Mouse (Mus musculus) heart, postnatal 10 days (tissue): ENCODE results near the gene Wdhd1. TPM values are rescaled to one million over a fixed set of nuclear protein-coding genes. Genes with fewer than 3 reads are reported as not detected.
A peak's percentile ranks its signal among the peaks of the same experiment; 100 is the strongest.

Experiments
- DNase-seq, 2 experiments: peaks; one replicate each; pipeline ENCODE4 v3.0.0; 2021
- intact Hi-C: fragments of 180-260 bp; cut with DNase I; formaldehyde crosslinking; loops from one replicate; pipeline ENCODE4 v1.15.1; 2025
- total RNA-seq, 2 experiments: library from RNA; stranded (reverse); gene quantifications; 2 replicates each; pipeline ENCODE4 v1.2.3; 2021

Gene Wdhd1
- total RNA-seq, 2 experiments from 2014 or later, result 3.9 to 5.3 TPM

DNA sequence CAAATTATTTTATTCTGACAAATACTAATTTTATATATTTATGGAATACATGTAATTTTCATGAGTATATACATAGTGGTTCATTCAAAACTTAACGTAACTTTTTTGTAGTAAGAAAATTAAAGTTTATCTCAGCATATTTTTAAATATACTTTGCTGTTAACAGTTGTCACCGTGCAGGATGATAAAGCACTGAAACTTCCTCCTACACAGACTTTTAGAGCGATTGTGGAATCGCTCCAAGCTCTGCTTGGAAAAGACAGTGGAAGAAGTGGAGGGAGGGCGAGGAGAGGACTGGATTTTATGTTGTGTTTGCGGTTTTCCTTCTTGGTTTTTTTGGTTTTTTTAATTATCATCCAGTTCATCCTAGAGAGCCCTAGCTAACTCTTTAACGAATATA, 6.9 kb upstream of the Wdhd1 start:
- intact Hi-C loops, result no loop called here
- DNase-seq, result no peak

DNA sequence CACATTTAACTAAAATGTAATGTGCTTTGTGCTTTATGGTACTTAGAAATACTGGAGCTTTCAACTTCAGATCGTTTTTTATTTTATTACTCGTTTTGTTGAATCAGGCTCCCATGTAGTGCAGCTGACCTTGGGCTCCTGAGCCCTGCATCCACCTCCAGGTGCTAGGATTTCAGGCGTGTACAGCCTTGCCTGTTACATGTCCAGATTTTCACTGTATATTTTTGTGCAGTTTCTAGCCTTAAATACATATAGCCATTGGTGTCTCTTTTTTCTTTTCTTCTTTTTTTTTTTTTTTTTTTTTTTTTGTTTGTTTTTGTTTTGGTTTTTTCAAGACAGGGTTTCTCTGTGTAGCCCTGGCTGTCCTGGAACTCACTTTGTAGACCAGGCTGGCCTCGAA, 4.9 kb upstream of the Wdhd1 start:
- no peak for DNase-seq
- intact Hi-C loops, result no loop called here

DNA sequence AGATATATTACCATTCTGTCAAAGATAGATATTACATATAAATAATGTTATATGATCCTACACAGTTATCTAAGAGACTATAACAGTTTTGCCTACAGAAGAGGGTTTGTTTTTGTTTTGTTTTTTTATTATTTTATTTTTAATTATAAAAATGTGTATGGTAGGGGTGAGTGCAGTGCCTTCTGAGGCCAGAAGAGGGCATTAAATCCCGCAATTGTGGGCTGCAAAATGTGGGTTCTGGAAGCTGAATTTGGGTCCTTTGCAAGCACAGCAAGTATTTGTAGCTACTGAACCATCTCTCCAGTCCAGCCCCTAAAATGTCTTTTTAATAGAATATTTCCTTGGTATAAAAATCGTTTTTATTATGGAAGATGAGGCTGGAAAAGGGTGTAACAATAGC, 2.4 kb upstream of the Wdhd1 start:
- DNase-seq, result no peak
- intact Hi-C loops, result loop anchor here (5.0 kb wide), 1 partner anchor 118 kb away; no protein-coding TSS in a partner anchor

DNA sequence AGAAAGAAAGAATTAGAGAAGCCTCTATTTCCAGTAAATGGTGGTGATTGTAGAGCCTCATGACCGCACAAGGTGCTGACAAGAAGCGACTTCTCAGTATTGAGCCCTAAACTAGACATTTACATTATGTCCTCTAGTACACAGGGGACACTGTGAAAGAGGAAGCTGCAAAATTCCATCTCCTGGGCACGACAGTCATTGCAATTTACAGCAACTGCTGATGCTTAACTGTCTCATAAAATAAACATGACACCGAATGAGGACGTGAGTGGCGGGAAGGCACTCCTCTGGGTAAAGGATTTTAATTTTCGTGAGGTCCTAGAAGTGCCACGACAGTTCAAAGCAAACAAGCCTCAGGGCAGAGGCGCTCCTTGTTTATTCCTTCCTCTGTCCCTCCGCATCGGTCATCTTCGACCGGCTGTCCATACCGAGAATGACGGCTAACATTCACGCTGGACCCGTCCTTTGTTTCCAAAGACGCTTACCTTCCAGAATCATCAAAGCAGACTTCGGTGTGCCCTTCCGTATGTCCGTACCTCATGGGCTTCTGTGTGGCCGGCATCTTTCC, 537 bp downstream of the Wdhd1 start:
- intact Hi-C loops, result loop anchor here (5.0 kb wide), 1 partner anchor 121 kb away; no protein-coding TSS in a partner anchor
- DNase-seq, result peak in 1 of 2 experiments; percentile 13

DNA sequence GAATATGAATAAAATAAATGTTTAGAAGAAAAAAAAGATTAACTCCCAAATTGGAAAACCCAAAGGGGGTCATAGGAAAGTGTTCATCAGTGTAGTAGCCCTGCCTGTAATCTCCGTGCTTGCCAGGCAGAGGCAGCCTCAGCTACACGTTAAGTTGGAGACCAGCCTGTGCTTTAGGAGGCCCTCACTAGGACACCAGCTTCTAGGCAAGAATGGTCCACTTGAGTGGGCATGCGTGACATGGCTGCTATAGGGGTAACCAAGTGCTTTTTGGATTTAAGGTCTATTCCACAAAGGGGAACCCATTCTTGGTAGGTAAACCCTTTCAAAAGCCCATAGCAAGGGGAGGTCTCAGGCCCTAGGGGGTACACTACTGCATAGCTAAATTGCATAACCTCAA, 1.2 kb downstream of the Wdhd1 start:
- DNase-seq, result no peak
- intact Hi-C loops, result loop anchor here (5.0 kb wide), 1 partner anchor 122 kb away; no protein-coding TSS in a partner anchor

DNA sequence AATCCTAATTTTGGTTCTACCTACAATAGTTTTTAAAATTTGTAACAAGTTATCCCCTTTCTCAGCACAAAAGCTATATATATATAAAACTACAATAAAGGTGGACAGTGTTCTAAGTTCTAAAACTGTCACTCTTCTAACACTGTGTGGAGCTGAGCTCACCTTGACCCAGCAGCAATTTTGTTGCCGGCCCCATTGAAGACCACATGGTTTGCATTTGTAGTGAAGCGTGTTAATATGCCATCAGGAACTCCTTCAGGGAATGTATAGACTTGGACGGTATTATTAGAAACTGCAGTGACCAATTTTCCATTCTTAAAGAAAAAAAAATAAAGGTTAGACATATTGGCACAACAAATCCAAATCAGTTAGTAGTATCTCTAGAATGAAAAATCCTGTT, 2.9 kb downstream of the Wdhd1 start:
- no peak for DNase-seq
- intact Hi-C loops, result no loop called here

DNA sequence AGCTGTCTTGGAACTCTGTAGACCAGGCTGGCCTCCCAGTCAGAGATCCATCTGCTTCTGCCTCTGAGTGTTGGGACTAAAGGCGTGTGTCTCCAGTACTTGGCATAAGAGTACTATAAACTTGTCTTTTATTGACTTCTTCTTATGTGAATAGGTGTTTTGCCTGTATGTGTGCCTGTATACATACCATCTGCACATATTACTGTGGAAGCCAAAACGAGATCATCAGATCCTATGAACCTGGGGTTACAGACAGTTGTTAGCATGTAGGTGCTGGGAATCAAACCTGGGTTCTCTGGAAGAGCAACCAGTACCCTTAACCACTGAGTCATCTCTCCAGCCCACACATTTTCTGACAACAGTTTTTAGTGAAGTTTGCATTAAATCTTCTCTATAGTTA, 7.0 kb downstream of the Wdhd1 start:
- no peak for DNase-seq
- intact Hi-C loops, result no loop called here

DNA sequence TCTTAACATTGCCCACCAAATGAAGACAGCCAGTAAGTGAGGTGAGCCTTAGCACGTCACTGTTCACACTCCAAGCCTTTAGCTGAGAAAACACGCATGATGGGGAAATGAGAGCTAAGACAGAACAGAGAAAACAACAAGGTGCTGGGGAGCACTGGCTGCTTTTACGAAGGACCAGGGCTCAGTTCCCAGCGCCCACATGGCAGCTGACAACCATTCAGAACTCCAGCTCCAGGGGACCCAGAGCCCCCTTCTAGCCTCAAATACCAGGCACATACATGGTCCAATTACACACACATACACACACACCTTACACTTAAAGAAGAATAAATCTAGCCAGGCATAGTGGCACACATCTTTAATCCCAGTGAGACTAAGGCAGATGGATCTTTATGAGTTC, 7.6 kb downstream of the Wdhd1 start:
- no peak for DNase-seq
- intact Hi-C loops, result no loop called here

DNA sequence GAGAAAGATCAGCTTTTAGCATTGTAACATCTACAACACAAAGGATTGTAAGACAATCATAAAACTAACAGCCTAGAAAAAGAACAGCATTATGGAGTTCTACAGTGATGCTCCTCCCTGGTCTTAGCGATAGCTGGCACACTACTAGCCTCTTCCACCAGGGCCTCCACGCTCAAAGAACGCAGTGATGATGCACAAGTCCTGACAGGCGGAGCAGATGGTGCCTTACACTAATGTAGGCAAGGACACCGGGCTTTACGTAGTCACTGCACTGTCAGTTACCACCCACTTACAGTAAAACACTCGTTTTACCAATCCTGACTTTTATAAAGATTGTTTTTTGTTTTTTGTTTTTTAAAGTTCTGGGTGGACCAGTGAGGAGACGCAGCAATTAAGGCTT, 10.8 kb downstream of the Wdhd1 start:
- DNase-seq, result no peak
- intact Hi-C loops, result no loop called here

DNA sequence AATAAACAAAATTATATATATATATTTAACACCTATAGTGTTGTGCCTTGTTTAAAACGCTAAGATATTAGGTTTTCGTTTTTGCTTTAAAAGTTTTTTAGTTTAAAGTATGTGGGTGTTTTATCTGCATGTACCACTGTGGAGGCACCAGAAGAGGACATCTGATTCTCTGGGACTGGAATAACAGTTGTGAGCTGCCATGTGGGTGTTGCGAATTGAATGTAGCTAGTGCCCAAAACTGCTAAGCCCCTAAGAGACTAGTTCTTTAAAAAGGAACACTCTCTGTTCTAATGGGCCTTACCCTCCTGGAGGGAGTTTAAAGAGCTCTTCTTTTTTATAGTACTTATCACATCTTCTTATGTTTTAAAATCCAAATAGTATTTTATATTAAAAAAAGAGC, 11.8 kb downstream of the Wdhd1 start:
- intact Hi-C loops, result no loop called here
- no peak for DNase-seq

DNA sequence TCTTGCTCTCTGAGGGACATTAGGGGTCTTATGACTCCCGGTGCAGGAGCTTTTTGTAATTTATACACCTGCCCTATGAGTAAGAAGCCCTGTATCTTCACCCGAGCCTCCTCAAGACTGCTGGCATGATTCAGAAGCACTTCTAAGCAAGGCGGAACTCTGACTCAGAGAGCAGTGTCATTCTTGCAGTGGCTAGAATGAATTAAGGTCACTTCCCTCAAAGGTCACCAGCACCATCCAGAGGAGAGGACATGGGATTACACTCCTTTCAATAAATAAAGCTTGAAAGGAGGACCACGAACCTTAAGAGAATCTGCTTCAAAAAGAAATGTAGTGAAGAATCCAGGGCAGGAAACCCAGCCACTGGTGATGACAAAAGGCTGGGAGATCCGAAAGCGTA, 26.8 kb downstream of the Wdhd1 start:
- DNase-seq, result peak; percentile 37 to 51
- intact Hi-C loops, result loop anchor here (5.0 to 10.0 kb wide), 2 partner anchors 245 to 368 kb away; partner anchors contain the start of gene Samd4

DNA sequence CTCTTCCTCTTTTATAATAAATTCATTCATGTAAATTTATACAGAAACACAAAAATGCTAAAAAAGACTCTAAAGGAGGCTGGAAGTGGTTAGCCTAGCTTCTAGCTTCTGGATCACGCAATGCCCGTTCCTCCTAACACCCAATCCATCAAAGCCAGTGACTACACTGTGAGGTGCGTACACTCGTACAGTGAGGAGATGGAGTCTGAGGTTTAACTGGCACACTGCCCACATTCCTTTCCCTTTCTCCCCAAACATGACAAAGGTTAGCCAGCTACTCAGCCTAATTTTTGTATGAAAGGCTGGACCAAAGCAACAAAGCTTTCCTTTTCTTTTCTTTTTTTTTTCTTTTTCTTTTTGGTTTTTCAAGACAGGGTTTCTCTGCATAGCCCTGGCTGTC, 33.9 kb downstream of the Wdhd1 start:
- DNase-seq, result no peak
- intact Hi-C loops, result no loop called here

DNA sequence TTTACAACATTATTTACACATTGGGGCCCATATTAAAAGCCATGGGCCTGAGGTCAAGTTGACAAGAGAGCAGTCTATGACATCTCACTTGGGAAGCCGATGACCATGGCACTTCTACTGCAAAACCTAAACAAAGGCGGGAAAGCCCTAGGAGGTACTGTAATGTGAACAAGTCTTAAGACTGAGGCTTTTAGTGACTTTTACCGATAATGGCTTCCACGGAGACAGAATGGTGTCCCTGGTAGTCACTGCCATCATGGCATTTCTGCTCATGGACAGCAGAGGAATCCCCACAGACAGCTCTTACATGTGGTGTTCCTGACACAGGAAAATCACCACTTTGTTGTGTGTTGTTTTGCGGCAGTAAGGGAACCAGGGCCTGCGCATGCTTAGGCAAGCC, 35.6 kb downstream of the Wdhd1 start:
- intact Hi-C loops, result no loop called here
- DNase-seq, result no peak

DNA sequence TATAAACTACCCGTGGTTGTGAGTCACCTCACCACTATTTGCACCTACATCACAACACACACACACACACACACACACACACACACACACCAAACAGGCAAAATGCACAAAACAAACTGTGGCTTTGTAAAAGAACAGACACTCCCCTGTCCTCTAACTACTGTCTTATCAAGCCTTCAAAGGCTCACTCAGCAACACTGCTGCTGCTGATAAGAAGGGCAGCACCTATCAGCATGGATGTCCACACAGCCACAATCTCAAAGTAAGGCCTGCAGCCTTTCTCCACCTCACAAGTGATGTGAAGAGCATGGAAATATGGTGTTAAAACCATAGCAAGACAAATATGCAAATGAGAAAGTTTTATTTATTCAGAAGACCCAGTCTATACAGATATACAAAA, 36.1 kb downstream of the Wdhd1 start:
- intact Hi-C loops, result no loop called here
- no peak for DNase-seq

DNA sequence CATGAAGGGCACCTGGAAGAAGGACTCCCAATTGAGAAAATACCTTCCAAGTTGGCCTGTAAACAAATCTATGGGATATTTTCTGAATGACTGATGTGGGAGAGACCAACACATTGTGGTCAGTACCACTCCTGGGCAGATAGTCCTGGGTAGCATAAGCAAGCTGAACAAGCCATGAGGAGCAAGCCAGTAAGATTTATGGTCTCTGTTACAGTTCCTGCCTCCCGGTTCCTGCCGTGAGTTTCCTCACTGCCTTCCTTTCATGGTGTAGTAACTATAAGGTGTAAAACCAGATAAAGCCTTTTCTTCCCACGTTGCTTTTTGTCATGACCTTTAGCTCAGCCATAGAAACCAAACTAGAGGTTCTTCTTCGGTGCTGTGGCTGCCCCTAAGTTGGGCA, 39.4 kb downstream of the Wdhd1 start:
- DNase-seq, result no peak
- intact Hi-C loops, result loop anchor here (5.0 kb wide), 1 partner anchor 35 kb away; no protein-coding TSS in a partner anchor

DNA sequence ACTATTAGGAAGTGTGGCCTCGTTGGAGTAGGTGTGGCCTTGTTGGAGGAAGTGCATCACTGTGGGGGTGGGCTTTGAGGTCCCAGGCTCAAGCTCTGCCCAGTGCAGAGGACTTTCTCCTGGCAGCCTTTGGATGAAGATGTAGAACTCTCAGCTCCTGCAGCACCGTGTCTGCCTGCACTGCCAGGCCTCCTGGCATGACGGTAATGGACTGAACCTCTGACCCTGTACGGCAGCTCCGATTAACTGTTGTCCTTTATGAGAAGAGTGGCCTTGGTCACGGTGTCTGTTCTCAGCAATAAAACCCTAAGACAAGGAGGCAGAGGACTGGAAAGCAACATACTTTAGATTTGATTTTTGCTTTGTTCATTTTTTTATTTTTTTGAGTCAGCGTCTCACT, 40.2 kb downstream of the Wdhd1 start:
- no peak for DNase-seq
- intact Hi-C loops, result loop anchor here (5.0 kb wide), 1 partner anchor 34 kb away; no protein-coding TSS in a partner anchor

DNA sequence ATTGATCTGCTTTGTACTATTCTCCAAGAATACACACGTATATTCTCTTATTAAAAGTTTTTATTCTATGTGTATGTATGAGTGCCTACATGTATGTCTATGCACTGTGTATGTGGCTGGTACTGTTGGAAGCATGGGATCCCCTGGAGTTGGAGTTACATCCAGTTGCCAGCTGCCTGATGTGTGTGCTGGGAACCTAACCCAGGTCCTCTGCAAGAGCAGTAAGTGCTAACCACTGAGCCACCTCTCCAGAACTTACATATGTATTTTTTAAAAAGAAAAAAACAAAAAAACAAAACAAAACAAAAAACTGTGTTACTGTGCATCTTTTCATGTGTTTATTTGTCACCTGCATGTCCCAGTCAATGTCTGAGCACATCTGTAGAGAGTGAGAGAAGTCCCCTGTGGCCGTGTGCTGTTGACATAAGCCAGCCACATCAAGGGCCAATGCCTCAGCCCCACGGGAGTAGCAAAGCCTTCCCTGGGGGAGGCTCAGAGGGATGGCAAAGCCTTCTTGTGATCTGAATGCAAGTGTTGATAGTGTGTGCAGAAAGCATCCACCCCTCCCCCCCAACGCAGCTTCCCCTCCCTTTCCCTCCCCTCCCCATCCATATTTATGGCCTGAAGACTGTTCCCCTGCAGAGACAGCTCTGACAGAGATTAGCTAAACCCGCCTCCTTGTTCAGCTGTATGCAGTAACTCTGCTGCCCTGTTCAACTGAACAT, 42.0 kb downstream of the Wdhd1 start:
- DNase-seq, result no peak
- intact Hi-C loops, result loop anchor here (5.0 kb wide), 1 partner anchor 32 kb away; no protein-coding TSS in a partner anchor

DNA sequence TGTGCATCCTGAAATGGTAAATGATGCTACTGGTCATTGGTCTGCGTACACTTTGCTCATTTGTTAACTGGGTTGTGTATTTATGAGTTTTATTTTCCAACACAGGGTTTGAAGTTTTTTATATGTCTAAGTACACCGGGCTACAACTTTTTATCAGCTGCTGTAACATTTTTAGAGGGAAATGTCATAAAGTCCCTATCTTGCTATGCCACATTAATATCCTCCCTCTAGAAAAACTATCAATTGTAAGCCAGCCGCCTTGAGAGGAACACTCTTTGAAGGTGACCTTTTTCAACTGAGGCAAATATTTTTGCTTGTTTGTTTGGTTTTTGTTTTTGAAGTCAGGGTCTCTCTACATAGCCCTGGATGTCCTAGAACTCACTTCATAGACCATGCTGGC, 42.6 kb downstream of the Wdhd1 start:
- no peak for DNase-seq
- intact Hi-C loops, result no loop called here

DNA sequence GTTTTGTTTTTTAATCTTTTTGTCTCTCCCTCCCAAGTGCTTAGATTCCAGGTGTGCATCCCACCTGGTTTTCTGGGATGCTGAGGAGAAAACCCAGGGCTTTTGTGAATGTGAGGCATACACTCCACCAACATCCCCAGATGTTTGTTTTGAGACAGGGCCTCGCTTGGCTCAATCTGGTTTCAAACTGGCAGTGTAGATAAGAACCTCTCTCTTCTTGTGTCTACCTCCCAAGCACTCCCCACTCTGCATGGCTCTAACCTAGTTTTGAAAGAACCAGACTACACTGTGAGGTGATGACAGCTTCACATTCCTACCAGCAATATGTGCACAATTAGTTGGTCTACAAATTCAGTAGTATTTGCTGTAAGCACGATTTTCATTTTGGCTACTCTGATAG, 43.1 kb downstream of the Wdhd1 start:
- intact Hi-C loops, result no loop called here
- DNase-seq, result no peak

DNA sequence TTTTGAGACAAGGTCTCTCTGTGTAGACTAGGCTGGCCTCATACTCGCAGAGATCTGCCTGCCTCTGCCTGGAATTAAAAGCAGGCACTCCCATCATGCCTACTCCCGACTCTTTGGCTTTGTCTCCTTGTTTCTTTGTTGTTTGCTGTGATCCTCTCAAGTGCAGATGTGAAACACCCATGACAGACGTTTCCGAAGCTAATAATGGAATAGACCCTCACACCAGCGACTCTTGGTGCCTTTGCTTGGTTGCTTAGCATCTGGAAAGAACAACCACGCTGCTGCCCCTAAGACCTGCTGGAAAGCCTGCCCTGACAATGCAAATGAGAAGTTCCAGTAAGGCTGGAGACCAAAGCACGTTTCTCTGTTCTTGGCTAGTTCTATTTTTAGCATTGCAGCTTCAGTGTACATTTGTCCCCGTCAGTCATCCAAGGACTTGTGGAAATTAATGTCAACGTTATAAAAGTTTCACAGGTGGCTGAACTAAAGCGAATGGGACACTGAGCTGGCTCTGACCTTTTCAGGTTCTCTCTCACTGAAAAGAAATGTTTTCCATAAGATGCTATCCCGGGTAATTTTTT, 46.8 kb downstream of the Wdhd1 start:
- peak in 1 of 2 experiments; percentile 7 for DNase-seq
- intact Hi-C loops, result no loop called here

DNA sequence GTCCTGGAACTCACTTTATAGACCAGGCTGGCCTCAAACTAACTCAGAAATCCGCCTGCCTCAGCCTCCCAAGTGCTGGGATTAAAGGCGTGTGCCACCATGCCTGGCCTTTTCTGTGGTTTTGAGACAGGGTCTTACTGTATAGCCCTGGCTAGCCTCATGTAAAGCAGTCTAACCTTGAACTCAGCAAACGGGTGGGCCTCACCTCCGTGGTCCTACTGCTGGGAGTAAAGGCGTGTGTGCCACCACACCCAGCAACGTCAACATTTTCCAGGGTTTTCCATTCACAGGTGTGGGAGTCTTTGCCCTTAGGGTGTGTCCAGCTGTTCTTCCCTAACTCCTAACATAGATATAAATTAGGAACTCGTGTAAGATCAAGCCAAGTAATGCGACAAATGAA, 50.7 kb downstream of the Wdhd1 start:
- intact Hi-C loops, result no loop called here

More for the DNA sequence above, 50.7 kb downstream of the Wdhd1 start:
- no peak for DNase-seq
